Mouse (Mus musculus) lung, adult 2 months (tissue): ENCODE measurements around the gene Tbc1d15.

Experiments used
- CTCF ChIP-seq: fragments of 200-500 bp; IDR thresholded peaks from 2 replicates; pipeline ENCODE4 v1.5.1; 2011; ENCODE audit warnings: mild to moderate bottlenecking, low read length, control low read depth; ENCODE audit not compliant: insufficient read depth
- POLR2A ChIP-seq: fragments of 200-500 bp; IDR thresholded peaks from 2 replicates; pipeline ENCODE4 v1.6.1; 2011; ENCODE audit warnings: low read depth, mild to moderate bottlenecking, control low read depth, low read length, borderline replicate concordance; ENCODE audit errors: extremely low read depth

GRCm38 (mm10) chr10:115296401-115296935 is 45.2 kb upstream of the Tbc1d15 start:
- TF ChIP-seq CTCF (0 out of 2 replicates have a peak, but pooled peaks have one; percentile 3), POLR2A (no peak)
